14 mouse cellular contexts compared by ENCODE assay signal in the genomic region with DNA sequence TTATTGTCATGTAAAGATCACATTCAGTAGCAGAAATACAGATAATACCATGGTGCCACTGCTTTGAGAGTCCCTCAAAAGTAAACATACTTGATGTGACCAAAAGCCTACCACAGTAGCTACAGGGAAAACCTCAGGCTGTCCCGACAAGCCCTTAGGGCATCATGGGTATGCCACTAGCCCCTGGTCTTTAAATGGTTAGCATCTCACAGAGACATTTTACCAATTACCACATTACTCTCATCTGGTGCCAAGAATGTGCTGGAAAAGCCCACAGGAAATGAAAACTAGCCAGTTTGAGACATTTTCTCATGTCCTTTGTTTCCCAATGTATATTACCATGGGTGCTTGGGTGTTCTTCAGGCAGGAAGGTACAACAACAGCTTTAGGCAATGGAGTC.
DNase-seq lines count a peak whose midpoint lies in the region.
"Had no signal": no experiment of that assay in that cellular context is flagged by ENCODE, and none has a peak within 500 bp of the region (broad histone marks: within the 10 kb centered on the region; RNA-seq: fewer than 3 reads in every experiment).

No protein-coding gene starts in this region.

- peak; percentile 25 for DNase-seq in 3T3-L1 (ENCODE audit: low read depth, low spot score)
- peak; percentile 74 for DNase-seq in Muller cell, postnatal 12 days (ENCODE audit: inconsistent ontology term)
- peak; percentile 73 for DNase-seq in fat pad, adult 2 months (ENCODE audit: extremely low read depth, low read depth, low spot score)
- DNase-seq in MN1 (ENCODE audit: low spot score) = no peak
- no peak for DNase-seq in gastrocnemius, adult 18-20 months (ENCODE audit: low spot score)
- DNase-seq: adrenal gland, adult 8-10 months; adrenal gland, postnatal 14 days; adrenal gland, postnatal 36 days; B cell, adult 2 months; cerebellum, adult 11-12 months; cerebellum, adult 2 months; cerebellum, adult 9-10 months; cerebellum, postnatal 10 days; cerebellum, postnatal 25 days had no signal

Comparison
In these comparisons a context has a peak if more than half of its experiments do, and no peak if none do; other contexts are left out.
1. DNase-seq: peak in 3T3-L1 (single experiment), Muller cell, postnatal 12 days (single experiment) and fat pad, adult 2 months (single experiment); none in MN1 (single experiment) and gastrocnemius, adult 18-20 months (single experiment).